Mouse (Mus musculus) bone marrow macrophage, adult 2 months (primary cell): ENCODE measurements at regions not wholly inside any gene's neighbourhood (a gene's known extent, or its start where the extent isn't known, plus 50 kb on each side); places are given as distances from the start of the nearest gene placed in this dataset.

Source experiments
- CTCF ChIP-seq: IDR thresholded peaks from 2 replicates; pipeline ENCODE4 v1.5.1; 2012; ENCODE audit warnings: low read depth, mild to moderate bottlenecking, low read length, moderate library complexity
- POLR2A ChIP-seq: IDR thresholded peaks from 2 replicates; pipeline ENCODE4 v1.6.1; 2012; ENCODE audit warnings: mild to moderate bottlenecking, low read depth, low read length, borderline replicate concordance

- TF ChIP-seq CTCF (no peak), POLR2A (no peak)
These were observed 493.9 kb downstream of the Med13l start for GRCm38 (mm10) chr5:119054393-119054792.
